Mouse (Mus musculus) cerebellum, adult 11-12 months (tissue): ENCODE results near the gene Pecam1.

Source experiments
- DNase-seq: peaks from one replicate; pipeline ENCODE4 v3.0.0; 2022

The Pecam1 gene

DNA sequence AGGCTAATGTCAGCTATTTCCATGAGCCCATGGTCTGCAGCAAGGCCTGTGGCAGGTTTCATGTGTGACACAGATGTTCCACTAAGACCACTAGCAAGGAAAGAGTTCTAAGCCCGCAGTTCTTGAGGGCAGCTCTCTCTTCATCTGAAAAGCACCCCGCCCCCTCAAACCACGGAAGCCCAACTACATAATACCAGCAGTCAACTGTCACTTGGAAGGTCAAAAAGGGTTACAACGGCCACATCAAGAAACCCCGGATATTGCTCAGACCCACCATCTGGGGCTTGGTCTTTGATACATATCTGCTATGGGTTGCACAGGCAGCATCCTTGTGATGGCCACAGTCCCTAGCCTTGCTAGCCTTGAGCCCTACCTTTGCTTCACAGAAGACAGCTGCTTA lies 62.1 kb downstream of the Pecam1 start:
- no peak for DNase-seq

DNA sequence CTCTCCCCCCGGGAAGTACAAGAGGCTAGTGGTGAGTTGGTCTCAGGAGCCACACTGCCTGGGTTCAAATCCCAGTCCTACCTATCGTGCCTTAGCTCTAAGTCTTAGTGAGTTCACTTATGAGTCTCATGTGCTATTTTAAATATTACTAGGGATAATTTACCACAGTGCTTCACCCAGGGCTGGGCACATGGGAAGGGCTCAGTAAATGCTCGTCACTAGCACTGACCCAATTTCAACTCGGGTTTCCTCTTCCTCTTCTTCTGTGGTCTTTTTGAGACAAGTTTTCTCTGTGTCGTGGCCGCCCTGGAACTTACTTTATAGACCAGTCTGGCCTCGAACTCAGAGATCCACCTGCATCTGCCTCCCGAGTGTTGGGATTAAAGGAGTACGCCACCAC lies 63.1 kb downstream of the Pecam1 start:
- no peak for DNase-seq

DNA sequence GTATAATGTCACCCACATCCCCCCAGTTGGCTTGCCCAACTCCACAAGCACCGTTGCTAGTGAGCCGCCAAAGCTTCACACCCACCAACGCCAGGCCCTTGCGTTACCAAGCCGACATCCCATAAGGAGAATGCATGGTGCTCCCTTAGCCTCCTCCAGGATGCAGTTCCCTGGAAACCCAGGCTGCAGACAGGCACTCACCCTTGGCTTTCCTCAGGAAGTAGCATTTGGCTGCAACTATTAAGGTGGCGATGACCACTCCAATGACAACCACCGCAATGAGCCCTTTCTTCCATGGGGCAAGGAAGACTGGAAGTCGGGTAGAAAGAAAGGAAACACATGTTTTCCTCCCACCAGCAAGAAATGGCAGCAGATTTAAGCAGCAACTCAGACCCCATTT lies 66.4 kb downstream of the Pecam1 start:
- DNase-seq: no peak

DNA sequence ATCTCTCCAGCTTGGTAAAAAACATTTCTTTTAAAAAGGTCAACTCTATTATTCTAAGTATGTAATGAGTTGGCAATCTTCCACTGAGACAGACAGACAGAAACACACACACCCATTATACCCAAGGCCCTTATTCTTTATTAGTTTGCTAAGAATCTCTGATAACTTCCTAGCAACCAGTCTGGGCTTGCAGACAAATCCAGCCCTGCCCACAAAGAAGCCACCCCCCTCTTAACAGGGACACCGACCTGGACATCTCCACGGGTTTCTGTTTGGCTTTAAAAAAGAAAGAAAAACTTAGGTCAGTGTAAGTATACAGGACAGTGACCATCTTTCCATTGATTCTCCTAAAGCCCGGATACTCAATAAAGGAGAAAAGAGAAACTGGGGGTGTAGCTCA lies 67.1 kb downstream of the Pecam1 start:
- DNase-seq: no peak

DNA sequence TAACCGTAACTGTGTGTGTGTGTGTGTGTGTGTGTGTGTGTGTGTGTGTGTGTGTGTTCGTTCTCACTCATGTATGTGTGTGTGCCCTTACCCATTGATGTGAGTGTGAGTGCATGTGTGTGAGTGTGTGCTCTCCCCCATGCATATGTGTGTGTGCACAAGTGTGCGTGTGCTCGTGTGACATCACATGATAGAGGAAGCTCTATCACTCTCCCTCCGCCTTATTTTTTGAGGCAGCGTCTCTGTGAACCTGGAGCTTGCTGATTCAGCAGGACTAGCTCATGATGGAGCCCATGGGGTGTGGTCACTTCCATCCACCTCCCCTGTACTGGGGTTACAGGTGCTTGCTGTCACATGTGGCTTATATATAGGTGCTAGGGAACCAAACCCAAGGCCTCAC lies 69.3 kb downstream of the Pecam1 start:
- no peak for DNase-seq

DNA sequence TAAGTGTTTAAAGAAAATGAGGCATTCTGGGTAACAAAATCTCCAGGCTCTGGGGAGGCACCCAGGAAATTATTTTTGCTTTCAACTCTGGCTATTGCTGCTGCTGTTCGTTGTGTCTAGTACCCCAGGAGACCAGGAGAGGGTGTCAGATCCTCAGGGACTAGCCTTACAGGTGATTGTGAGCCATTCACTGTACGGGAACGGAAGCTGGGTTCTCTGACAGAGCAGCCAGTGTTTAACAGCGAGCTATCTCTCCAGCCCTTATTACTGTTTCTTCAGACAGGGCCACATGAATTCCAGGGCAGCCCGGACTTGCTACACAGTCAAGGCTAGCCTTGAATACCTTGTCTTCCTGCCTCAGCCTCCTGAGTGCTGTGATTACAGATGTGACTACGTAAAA lies 70.6 kb downstream of the Pecam1 start:
- no peak for DNase-seq

DNA sequence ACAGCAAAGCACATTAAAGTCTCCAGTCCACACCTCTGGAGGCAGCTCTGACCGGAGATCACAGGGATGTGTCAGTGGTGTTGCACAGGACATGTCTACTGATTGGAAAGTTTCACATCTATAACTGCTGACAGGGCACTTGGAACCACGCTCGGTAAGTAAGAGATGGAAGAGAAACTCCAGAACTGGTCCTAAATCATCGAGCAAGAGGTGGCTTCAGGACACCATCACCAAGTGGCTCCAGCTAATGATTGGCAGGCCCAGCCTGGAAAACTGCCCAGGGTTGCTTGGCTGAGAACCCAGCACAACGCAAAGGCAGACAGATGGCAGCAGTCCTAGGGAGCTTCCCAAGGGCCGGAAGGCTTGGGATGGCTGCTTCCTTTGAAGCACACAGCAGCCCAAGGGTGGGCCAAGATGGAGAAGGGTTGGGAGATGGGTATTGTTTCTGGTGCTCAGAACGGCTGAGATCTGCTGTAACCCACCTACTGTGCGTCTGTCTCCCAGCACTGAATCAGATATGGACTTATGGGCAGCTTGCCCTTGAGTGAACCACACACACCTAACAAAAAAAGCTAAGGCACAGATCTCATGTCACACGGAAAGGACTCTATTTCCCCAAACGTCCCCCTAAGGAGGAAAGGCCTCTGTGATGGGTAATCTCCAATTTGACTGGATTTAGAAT lies 72.4 kb downstream of the Pecam1 start:
- peak; percentile 95 for DNase-seq

DNA sequence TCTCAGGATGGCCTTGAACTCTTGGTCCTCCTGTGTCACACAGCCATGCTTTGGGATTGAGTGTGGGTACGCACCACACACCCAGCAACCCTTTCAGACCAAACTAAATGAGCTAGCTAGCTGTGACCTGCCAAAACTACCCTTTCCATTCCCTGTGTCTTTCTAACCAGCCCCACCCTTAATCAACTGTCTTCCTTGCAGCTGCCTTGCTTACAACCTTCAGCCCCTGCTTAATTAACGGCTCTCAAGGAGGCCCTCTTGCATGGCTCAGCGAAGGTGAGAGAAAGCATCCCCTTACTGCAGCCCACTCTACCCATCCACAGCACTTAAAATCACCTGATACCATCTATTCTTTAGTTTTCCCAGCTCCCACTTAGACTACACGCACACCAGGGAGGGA lies 73.1 kb downstream of the Pecam1 start:
- DNase-seq: no peak

DNA sequence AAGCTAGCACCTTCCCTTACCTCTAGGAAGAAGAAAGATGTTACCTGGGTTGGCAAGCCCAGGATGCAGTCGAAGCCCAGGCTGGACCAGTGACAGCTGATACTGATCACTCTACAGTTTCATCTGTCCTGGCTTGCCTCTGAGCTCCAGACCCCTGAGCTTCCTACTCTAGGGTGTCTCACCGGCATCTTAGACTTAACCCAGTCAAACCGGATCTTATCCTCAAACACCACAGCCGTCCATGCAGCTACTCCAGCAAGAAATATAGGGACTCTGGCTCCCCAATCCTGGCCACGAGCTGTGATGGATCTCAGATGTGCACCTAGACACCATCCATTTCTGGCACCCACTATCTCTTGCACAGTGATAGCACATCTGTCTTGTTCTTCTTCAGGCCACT lies 74.6 kb downstream of the Pecam1 start:
- no peak for DNase-seq

DNA sequence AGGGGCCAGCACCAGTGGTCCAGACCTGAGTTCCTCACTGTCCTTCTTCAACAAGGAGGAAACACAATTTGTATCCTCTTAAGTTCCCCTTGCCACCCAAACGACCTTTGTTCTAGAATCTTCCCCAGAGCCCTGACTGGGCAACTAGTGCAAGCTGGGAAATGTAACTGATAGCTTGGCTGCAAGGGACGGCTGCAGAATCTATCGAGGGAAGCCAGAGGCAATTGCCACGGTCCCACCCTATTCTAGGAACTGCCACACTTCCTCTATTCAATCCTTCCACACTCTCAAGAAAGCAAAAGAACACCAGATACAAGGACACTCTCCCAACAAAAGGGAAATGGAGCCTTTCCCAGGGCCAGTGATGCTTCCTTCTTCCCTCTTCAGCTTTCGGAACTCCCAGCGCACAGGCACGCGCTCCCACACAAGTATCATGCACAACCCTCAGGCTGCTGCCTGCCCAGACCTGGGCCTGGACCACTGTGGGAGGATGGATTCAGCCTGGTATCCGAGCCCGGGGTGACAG lies 75.2 kb downstream of the Pecam1 start:
- no peak for DNase-seq

DNA sequence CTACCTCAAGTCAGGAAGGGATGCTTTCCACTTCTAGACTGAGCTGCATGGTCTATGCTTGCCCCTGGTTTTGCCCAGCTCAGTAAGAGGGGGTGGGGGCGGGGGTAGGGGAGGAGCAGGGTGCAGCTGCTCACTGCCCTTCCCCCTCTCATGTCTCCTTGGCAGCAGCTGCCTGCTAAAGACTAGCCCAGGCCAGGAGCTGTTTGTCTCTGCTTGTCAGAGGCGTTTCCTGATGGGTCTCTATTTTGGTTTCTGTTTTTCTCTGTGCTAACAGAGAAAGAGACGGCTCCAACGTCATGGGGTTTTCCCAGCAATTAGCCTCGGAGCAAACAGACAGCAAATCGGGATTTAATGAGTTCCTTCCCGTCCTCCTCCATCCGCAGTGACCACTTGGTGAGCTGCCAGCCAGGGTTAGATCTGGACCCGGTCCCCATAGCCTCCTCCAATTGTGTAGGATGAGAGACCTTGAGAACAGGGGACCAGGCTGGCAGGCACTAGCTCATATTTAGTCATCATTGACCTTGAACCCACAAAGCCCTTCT lies 75.7 kb downstream of the Pecam1 start:
- DNase-seq: peak; percentile 48

DNA sequence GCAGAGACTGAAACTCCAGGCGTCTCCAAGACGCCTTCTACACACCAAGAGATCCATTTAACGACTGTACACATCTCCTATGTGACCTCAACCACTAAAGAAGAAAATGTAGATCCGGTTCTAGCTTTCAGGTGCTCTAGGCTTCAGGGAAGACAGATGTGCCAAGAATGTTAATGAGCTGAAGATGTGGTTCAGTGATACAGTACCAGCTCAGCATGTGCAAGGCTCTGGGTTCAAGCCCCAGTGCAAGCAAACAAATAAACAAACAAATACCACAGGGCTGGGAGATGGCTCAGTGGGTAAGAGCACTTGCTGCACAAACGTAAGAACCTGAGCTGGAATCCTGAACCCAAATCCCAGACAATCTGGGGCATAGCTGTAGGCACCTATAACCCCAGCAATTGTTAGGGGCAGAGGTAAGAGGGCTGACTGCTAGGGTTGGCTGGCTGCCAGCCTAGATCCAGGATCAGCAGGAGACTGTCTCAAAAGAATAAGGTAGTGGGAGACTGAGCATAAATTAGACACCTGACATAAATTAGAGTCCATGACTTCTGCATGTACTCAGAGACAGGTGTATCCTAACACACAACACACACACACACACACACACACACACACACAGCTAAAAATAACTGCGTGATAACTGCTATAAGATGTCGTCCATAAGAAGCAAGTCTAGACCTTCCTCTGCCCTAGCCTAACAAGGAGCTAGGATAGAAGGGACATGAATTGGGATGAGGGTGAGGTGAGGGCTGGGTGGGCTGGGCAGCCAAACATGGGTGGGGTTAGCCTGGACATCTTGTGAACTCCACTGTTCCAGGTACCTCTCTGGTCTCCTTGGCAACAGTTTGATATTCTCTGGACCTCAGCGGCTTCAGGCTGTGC lies 76.5 kb downstream of the Pecam1 start:
- no peak for DNase-seq

DNA sequence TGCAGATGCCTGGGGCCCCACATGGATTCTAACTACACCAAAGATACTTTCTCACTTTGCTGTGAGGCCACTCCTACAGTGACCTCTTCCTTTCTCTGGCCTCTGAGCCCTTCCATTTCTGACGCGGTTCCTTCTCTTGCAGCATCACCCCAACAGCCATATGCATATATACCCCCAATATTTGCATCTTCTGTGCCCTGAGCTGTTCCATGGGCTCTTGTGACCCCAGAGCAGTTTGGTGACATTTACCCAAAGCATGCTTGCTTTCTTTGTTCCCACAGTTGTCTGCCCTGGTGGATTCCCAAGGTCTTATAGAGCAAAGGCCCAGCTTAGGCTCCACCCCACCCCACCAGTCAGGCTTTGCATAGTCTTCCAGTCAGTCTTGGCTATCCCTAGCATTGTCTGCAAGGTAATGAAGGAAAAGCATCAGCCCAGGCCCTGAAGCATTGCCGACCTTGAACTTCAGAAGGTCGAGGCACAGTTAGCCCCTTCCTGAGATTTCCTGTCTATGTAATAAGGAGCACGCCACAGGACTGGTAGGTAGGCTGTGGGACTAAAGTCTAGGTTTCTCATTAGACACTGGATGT lies 77.4 kb downstream of the Pecam1 start:
- DNase-seq: no peak

DNA sequence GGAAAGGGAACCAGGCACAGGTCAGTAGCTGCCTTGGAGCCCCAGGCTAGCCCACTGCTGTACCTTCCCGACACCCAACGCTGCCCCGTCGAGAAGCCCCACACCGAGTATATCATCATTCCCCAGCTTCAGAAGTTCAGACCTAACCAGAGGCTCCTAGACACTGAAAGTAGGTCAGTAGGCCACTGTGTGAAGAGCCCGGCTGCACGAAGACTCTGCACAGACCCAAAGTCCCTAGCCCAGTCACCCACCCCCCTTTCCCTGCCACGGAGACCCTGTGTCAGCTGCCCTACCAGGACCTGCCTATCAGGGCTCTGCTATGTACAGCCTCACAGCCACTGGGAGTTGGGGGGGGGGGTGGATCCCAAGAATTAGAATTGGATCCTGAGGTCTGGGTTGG lies 78.6 kb downstream of the Pecam1 start:
- DNase-seq: no peak

DNA sequence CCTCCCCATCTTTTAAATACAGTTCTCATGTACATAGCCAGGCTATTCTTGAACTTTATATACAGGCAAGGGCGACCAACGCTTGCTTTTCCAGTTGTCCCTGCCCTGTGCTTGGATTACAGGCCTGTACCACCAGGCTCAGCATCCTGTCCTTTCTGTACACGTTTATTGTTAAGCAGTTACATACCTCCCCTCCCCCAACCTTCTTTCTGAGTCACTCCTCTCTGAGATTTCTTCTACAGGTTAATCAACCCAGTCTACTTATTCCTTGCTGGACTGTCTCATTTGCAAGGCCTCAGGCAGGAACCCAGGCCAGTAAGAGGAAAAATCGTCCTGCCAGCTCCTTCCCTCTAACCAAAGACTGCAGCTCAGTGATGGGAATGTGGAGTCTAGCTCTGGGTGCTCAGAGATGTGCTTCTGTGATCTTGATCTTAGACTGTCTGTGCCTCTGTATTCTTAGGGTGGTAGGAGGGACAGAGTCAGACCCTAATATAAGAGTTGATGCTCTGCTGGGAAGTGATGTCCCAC lies 79.4 kb downstream of the Pecam1 start:
- no peak for DNase-seq

DNA sequence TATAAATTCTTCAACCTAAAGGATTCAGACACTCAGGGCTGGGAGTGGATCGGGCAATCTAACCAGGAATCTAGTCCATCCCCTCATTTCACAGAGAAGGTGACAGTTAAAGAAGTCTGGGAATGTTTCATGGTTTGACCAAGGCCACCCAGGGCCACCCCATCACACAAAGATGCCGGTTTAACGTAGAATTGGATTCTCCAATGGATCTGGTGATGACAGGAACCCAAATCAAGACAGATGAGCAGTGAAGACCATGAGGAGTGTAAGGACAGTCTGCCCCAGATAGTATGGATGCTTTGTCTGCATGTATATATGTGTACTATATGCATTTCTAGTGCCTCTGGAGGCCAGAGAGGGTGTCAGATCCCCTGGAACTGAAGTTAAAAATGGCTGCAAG lies 80.2 kb downstream of the Pecam1 start:
- DNase-seq: no peak

DNA sequence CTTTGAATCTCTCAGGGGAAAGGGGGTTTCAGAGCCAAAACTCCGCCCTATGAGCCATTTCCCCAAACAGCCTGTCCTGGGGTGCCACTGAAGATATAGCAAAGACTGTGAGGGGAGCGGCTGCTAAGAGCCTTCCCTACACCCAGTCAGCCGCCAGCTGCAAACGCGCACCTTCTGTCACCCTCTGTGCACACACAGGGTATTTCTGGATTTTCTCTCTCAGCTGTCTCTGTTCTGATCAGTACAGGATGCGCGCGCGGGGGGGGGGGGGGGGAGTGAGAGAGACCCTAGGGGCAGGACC lies 80.6 kb downstream of the Pecam1 start:
- no peak for DNase-seq

DNA sequence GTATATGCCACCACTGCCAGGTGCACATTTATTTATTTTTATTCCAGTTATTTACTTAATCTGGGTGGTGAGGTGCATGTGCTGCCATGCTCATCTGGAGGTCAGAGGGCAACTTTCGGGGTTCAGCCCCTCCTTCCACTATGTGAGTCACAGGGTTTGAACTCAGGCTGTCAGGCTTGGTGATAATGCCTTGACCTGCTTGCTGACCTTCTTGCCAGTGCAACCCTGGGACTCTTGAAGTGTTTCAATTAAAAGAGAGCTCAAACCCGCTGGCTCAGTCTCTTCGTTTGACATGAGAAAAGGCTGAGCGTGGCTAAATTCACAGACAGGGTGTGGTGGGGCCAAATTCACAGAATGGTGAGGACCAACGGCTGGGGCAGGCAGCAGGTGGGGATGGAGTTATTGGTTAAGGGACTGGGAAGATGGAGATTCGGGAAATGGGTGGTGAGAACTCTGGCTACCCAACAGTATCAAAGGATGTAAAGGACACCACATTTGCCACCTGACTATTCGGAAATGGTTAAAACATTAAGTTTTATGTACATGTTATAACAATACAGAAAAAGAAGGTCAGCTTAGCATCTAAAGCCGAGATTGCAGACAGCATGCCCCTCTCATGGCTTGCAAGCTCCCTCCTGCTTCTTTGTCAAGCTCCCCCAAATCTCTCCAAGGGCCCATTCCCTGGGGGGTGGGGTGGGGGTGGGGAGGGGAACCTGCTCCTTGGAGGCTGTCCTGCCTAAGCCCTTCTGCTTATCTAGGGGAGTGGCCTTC lies 81.1 kb downstream of the Pecam1 start:
- DNase-seq: no peak

DNA sequence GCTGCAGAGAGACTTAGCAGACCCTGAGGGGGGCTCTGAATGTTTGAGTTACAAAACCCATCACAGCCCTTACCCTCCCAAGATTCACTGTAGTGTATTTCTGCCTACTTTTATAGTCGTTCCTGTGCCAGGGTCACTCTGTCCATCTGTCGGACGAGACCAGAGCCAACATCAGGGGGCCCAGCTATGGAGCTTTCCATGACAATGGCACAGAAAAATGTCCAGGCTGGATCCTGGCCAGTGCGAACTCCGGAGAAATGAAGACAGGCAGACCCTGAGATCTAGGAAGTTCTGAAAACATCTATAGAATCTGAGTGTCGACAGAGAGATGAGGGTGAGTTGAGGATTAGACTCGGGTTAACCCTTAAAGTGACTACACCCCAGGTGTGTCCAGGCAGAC lies 82.1 kb downstream of the Pecam1 start:
- no peak for DNase-seq

DNA sequence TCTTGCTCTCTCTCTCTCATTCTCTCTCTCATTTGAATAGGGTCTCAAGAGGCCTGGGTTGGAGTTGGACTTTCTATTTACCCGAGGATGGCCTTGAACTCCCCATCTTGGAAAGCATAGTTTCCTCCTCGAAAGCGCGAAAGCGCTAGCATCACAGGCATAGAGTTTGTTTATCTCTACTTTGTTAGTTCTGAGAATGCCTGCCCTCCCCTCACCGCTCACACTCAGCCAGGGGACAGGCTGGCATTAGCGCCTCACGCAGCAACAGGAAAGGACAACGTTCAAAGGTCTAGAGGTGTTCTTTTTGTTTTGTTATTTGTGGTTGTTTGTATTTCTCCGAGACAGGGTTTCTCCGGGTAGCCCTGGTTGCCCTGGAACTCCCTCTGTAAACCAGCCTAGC lies 82.6 kb downstream of the Pecam1 start:
- DNase-seq: no peak

DNA sequence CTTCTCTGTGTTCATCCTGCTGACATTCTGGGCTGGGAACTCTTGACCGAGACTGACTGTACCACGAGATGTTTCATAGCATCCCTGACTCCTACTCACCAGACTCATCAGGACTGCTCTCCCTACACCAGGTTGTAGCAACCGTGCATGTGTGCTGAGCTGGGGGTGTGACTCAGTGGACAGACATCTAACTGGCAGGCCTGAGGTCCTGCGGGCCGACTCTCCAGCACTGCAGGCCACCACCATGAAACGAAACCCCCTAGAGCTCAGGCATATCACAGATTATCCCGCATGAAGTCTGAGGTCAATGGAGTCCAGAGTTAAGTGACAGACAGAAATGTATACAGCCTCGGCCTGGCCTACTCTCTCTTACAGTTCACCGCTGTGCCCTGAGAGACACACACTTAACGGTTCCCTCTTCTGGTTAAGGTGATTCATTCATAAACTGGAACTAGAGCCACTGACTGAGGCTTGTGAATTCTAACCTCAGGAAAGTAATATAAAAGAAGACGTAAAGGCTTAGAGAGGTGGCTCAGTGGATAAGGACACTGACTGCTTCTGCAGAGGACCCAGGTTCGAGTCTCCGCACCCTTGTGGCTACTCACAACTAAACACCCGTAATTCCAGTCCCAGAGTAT lies 83.8 kb downstream of the Pecam1 start:
- DNase-seq: no peak

DNA sequence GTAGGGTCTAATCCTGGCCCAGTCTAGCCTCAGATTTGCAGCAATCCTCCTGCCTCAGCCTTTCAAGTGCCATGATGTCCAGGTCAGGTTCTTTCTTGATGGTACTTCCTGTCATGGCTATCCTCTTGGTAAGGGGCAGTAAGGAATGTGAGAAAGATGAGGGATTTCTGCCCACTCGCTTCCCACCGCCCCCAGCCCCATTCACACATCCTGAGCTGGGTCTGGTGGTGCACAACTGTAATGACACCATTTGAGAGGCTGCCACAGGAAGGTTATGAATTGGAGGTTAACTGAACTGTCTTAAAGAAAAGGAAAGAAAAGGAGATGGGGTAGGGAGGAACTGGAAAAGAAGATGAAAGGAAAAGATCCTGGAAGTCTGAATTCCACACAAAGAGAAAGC lies 84.6 kb downstream of the Pecam1 start:
- DNase-seq: no peak
